Mouse (Mus musculus) liver, adult 2 months (tissue): ENCODE results near the gene Asphd1.

Experiments used
- CTCF ChIP-seq: fragments of 200-500 bp; IDR thresholded peaks from 2 replicates; pipeline ENCODE4 v1.5.1; 2011; ENCODE audit warnings: low read depth, low read length, control low read depth
- POLR2A ChIP-seq: fragments of 200-500 bp; IDR thresholded peaks from 2 replicates; pipeline ENCODE4 v1.6.1; 2011; ENCODE audit warnings: low read length, control low read depth; ENCODE audit not compliant: insufficient read depth; ENCODE audit errors: extremely low read depth

DNA sequence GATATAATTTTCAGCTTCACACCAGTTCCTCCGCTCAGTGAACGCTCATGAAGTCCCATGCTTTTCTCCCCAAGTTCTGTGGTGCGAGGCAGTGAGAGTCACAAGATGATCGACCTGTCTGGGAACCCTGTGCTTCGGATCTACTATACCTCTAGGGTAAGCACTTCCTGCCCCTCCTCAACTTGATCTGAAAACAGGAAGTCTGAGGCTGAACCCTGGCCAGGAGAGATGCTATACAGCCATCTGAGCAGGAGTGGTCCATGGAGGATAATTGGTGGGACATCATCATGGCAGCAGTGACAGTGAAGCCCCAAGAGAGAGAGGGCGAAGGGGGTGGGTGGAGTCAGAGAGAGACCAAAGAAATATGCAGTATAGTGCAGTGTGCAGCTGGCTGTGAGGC is 29.5 kb upstream of the Asphd1 start:
- TF ChIP-seq POLR2A: no peak
- TF ChIP-seq CTCF: no peak
